Mouse (Mus musculus) MEL (cell line): ENCODE data around the gene Rab22a. TPM values are rescaled to one million over a fixed set of nuclear protein-coding genes. Genes with fewer than 3 reads are reported as not detected.

Source experiments
- DNase-seq: peaks from one replicate; pipeline ENCODE4 v3.0.0; 2011; ENCODE audit warnings: low read depth, low spot score
- H3K27ac ChIP-seq: 2 replicates; pipeline ENCODE4 v1.5.1; 2012; ENCODE audit warnings: low read depth, mild to moderate bottlenecking, control low read depth, low read length, moderate library complexity; ENCODE audit not compliant: control insufficient read depth
- H3K27me3 ChIP-seq, 2 experiments: fragments of 150-350 bp in 1 of 2; sonication (generic) in 1 of 2; 2 replicates each; pipeline ENCODE4 v1.6.1; 2012; ENCODE audit warnings: low read length in 2 of 2, mild to moderate bottlenecking in 2 of 2, improper control_type of control experiment in 1 of 2, moderate library complexity in 1 of 2; ENCODE audit not compliant: insufficient read depth in 2 of 2, control insufficient read depth in 1 of 2
- H3K36me3 ChIP-seq, 2 experiments: 2 replicates each; pipeline ENCODE4 v1.6.1; 2012 to 2014; ENCODE audit warnings: low read length in 2 of 2, improper control_type of control experiment in 1 of 2, inconsistent platforms in 1 of 2, mild to moderate bottlenecking in 1 of 2; ENCODE audit not compliant: insufficient read depth in 2 of 2, control insufficient read depth in 1 of 2
- H3K4me1 ChIP-seq, 2 experiments: fragments of 150-350 bp in 1 of 2; sonication (generic) in 1 of 2; 2 replicates each; pipeline ENCODE4 v1.6.1; 2012; ENCODE audit warnings: low read length in 2 of 2, improper control_type of control experiment in 1 of 2, mild to moderate bottlenecking in 1 of 2; ENCODE audit not compliant: insufficient read depth in 2 of 2, control insufficient read depth in 1 of 2
- H3K4me3 ChIP-seq, 2 experiments: fragments of 150-350 bp in 1 of 2; sonication (generic) in 1 of 2; 2 replicates each; pipeline ENCODE4 v1.5.1; 2012; ENCODE audit warnings: low read depth in 2 of 2, low read length in 2 of 2, mild to moderate bottlenecking in 2 of 2, moderate library complexity in 2 of 2, control low read depth in 1 of 2, improper control_type of control experiment in 1 of 2; ENCODE audit not compliant: control insufficient read depth in 1 of 2, insufficient read depth in 1 of 2
- H3K79me2 ChIP-seq: 2 replicates; pipeline ENCODE4 v1.6.1; 2012; ENCODE audit warnings: mild to moderate bottlenecking, low read length, moderate library complexity; ENCODE audit not compliant: control insufficient read depth, poor library complexity, insufficient read depth
- H3K9ac ChIP-seq: 2 replicates; pipeline ENCODE4 v1.6.1; 2012; ENCODE audit warnings: low read depth, mild to moderate bottlenecking, control low read depth, low read length, moderate library complexity; ENCODE audit not compliant: control insufficient read depth, poor library complexity, severe bottlenecking
- H3K9me3 ChIP-seq: fragments of 150-350 bp; sonication (generic); replicated peaks from 2 replicates; pipeline ENCODE4 v1.6.1; 2012; ENCODE audit warnings: mild to moderate bottlenecking, low read length, improper control_type of control experiment, moderate library complexity; ENCODE audit not compliant: insufficient read depth
- BHLHE40 ChIP-seq: IDR thresholded peaks from 2 replicates; pipeline ENCODE4 v1.6.1; 2012; ENCODE audit warnings: low read depth, mild to moderate bottlenecking, inconsistent platforms, low read length, improper control_type of control experiment, borderline replicate concordance
- CHD2 ChIP-seq: IDR thresholded peaks from 2 replicates; pipeline ENCODE4 v1.6.1; 2011; ENCODE audit warnings: low read length, improper control_type of control experiment
- EP300 ChIP-seq, 2 experiments: IDR thresholded peaks; 2 replicates each; pipeline ENCODE4 v1.6.1; 2011; ENCODE audit warnings: improper control_type of control experiment in 2 of 2, low read length in 2 of 2, low read depth in 1 of 2, mild to moderate bottlenecking in 1 of 2
- GABPA ChIP-seq: IDR thresholded peaks from 2 replicates; pipeline ENCODE4 v1.6.1; 2012; ENCODE audit warnings: low read depth, mild to moderate bottlenecking, inconsistent platforms, low read length, improper control_type of control experiment, moderate library complexity
- HCFC1 ChIP-seq: IDR thresholded peaks from 2 replicates; pipeline ENCODE4 v1.6.1; 2012; ENCODE audit warnings: low read depth, mild to moderate bottlenecking, inconsistent platforms, low read length, improper control_type of control experiment, moderate library complexity
- KAT2A ChIP-seq: conservative IDR thresholded peaks from 2 replicates; pipeline ENCODE4 v1.6.1; 2012; ENCODE audit warnings: low read depth, low read length, improper control_type of control experiment, inconsistent platforms
- MAX ChIP-seq: IDR thresholded peaks from 2 replicates; pipeline ENCODE4 v1.6.1; 2011; ENCODE audit warnings: low read length, improper control_type of control experiment
- MXI1 ChIP-seq: IDR thresholded peaks from 2 replicates; pipeline ENCODE4 v1.6.1; 2011; ENCODE audit warnings: mild to moderate bottlenecking, low read depth, low read length, improper control_type of control experiment
- MYC ChIP-seq: IDR thresholded peaks from 2 replicates; pipeline ENCODE4 v1.6.1; 2011; ENCODE audit warnings: low read depth, mild to moderate bottlenecking, low read length, improper control_type of control experiment, moderate library complexity
- NRF1 ChIP-seq: IDR thresholded peaks from 2 replicates; pipeline ENCODE4 v1.6.1; 2014; ENCODE audit warnings: low read depth, mild to moderate bottlenecking, inconsistent platforms, low read length, improper control_type of control experiment, moderate library complexity; ENCODE audit not compliant: poor library complexity, insufficient read depth, severe bottlenecking
- RAD21 ChIP-seq: IDR thresholded peaks from 2 replicates; pipeline ENCODE4 v1.6.1; 2011; ENCODE audit warnings: mild to moderate bottlenecking, low read depth, low read length, improper control_type of control experiment
- SMC3 ChIP-seq: IDR thresholded peaks from 2 replicates; pipeline ENCODE4 v1.6.1; 2011; ENCODE audit warnings: low read depth, low read length, improper control_type of control experiment
- TAL1 ChIP-seq: IDR thresholded peaks from 2 replicates; pipeline ENCODE4 v1.6.1; 2012; ENCODE audit warnings: mild to moderate bottlenecking, inconsistent platforms, low read length, moderate library complexity, mixed read lengths
- UBTF ChIP-seq: IDR thresholded peaks from 2 replicates; pipeline ENCODE4 v1.6.1; 2012; ENCODE audit warnings: low read depth, mild to moderate bottlenecking, inconsistent platforms, low read length, improper control_type of control experiment, moderate library complexity, borderline replicate concordance; ENCODE audit not compliant: insufficient read depth
- USF2 ChIP-seq, 2 experiments: IDR thresholded peaks; 2 replicates each; pipeline ENCODE4 v1.6.1; 2011 to 2012; ENCODE audit warnings: improper control_type of control experiment in 2 of 2, low read length in 2 of 2, borderline replicate concordance in 1 of 2, inconsistent platforms in 1 of 2, low read depth in 1 of 2, mild to moderate bottlenecking in 1 of 2; ENCODE audit not compliant: insufficient read depth in 1 of 2
- ZKSCAN1 ChIP-seq: IDR thresholded peaks from 2 replicates; pipeline ENCODE4 v1.6.1; 2012; ENCODE audit warnings: low read depth, mild to moderate bottlenecking, inconsistent platforms, low read length, improper control_type of control experiment, moderate library complexity
- ZMIZ1 ChIP-seq: IDR thresholded peaks from 2 replicates; pipeline ENCODE4 v1.6.1; 2012; ENCODE audit warnings: low read depth, mild to moderate bottlenecking, inconsistent platforms, low read length, improper control_type of control experiment, moderate library complexity
- polyA plus RNA-seq, 2 experiments: library from polyadenylated mRNA; stranded (reverse) in 1 of 2; unstranded in 1 of 2; fragments of >175 nt in 1 of 2; fragments of >200 nt in 1 of 2; gene quantifications; 2 replicates each; pipeline versions ENCODE4 v1.2.1 to v1.2.4; 2012; ENCODE audit warnings: low replicate concordance in 2 of 2, low read depth in 1 of 2; ENCODE audit not compliant: insufficient read length in 2 of 2, insufficient read depth in 1 of 2, missing spikeins in 1 of 2
- total RNA-seq: library from RNA; depleted of rRNA; stranded (reverse); fragments of 300-350 nt; gene quantifications from 2 replicates; pipeline ENCODE4 v1.2.3, GENCODE M21; 2012

Gene Rab22a
- total and polyA plus RNA-seq, 3 experiments: 8.9 to 15.8 TPM; not detected in 1

GRCm38 (mm10) chr2:173730444-173730966 is 70.9 kb downstream of the Rab22a start:
- no peak overlapping the region for H3K9ac ChIP-seq
- H3K9me3 ChIP-seq: no peaks in the 10 kb centered on the region
- no peak overlapping the region for H3K4me3 ChIP-seq
- no peaks in the 10 kb centered on the region for H3K79me2 ChIP-seq
- H3K36me3 ChIP-seq: no peaks in the 10 kb centered on the region
- TF ChIP-seq ZMIZ1 (no peak), ZKSCAN1 (no peak), BHLHE40 (no peak), TAL1 (no peak), HCFC1 (no peak), MXI1 (no peak), KAT2A (no peak), CHD2 (no peak), EP300 (IDR thresholded peaks at IDR 0.05; ENCODE audit: low read depth in 1 of 2, low read length in 2 of 2) (no peak), RAD21 (no peak), MAX (no peak), GABPA (no peak), MYC (no peak), SMC3 (no peak), USF2 (IDR thresholded peaks at IDR 0.05; ENCODE audit: borderline replicate concordance in 1 of 2, insufficient read depth in 1 of 2, low read depth in 1 of 2, low read length in 2 of 2) (no peak), NRF1 (no peak), UBTF (no peak)
- no peak for DNase-seq
- H3K27ac ChIP-seq: no peak overlapping the region
- H3K4me1 ChIP-seq: peaks cover 0 to 4% of the 10 kb centered on the region in 2 experiments; a peak in 1 of 4 replicates
- H3K27me3 ChIP-seq: peaks cover 0 to 2% of the 10 kb centered on the region in 2 experiments; a peak in 1 of 4 replicates

- peaks cover 0 to 2% of the 10 kb centered on the region in 2 experiments; a peak in 1 of 4 replicates for H3K27me3 ChIP-seq
- no peak overlapping the region for H3K4me3 ChIP-seq
- H3K4me1 ChIP-seq: peaks cover 2 to 19% of the 10 kb centered on the region in 2 experiments
- TF ChIP-seq UBTF: no peak
- DNase-seq: no peak
- no peak overlapping the region for H3K27ac ChIP-seq
- H3K36me3 ChIP-seq: peaks cover 0 to 9% of the 10 kb centered on the region in 2 experiments; a peak in 2 of 4 replicates
- peaks cover 19% of the 10 kb centered on the region for H3K79me2 ChIP-seq
- no peak overlapping the region for H3K9ac ChIP-seq
- H3K9me3 ChIP-seq: no peaks in the 10 kb centered on the region
Observed at GRCm38 (mm10) chr2:173734426-173734825, 74.9 kb downstream of the Rab22a start.
